Mouse (Mus musculus): Measurements from ENCODE around the gene Nrap.

DNA sequence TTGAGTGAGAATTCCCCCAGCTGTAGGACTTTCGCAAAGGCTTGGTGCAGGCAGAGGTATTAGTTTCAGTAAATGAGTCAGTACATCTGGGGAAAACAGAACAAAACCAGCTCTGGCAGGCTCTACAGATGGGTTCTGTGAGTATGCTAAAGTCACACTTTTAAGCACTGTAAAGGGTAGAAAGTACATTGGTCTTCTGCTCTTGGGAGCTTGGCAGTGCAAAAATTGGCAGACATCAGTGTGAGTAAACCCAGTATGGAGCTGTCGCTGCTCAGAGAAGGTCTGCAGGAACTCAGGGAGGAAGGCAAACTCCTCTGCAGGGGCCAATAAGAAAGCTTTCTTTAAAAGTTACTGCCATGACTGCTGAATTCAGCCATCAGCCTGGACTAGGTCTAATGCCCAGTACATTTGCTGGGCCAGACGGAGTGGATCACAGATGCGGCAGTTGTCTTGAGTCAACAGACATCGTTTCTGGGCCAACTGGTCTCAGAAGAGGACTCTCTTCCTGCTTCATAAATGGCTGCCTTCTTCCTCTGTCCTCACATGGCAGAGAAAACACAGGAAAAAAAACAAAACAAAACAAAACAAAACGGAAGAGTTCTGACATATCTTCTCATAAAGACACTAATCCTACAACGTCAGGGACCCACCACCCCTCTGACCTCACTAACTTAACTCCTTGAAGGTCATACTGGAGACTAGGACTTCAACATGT lies 48.7 kb upstream of the Nrap start:
- TF ChIP-seq CTCF (IDR thresholded peaks at IDR 0.05; ENCODE audit: low read depth) = no peak
- no peak for TF ChIP-seq EP300 (IDR thresholded peaks at IDR 0.05; ENCODE audit: low read depth)
